Mouse (Mus musculus): Measurements from ENCODE around the gene Cpt1c. TPM values are rescaled to one million over a fixed set of nuclear protein-coding genes. Genes with fewer than 3 reads are reported as not detected.

Gene Cpt1c
- polyA plus RNA-seq, 1 experiment: 1.2 TPM

- TF ChIP-seq GATA1 (IDR thresholded peaks at IDR 0.05; ENCODE audit: low read length): no peak
Observed at GRCm38 (mm10) chr7:45005321-45005992, 30.8 kb upstream of the Cpt1c start.

- TF ChIP-seq GATA1 (IDR thresholded peaks at IDR 0.05; ENCODE audit: low read length): no peak
Observed at GRCm38 (mm10) chr7:45004546-45004945, 29.9 kb upstream of the Cpt1c start.

GRCm38 (mm10) chr7:45002440-45002839 is 27.8 kb upstream of the Cpt1c start:
- no peak for TF ChIP-seq GATA1 (IDR thresholded peaks at IDR 0.05; ENCODE audit: low read length)

- TF ChIP-seq GATA1 (IDR thresholded peaks at IDR 0.05; ENCODE audit: low read length): no peak
Observed at GRCm38 (mm10) chr7:45000539-45001114, 26.0 kb upstream of the Cpt1c start.

- no peak for TF ChIP-seq GATA1 (IDR thresholded peaks at IDR 0.05; ENCODE audit: low read length)
Observed at GRCm38 (mm10) chr7:44999753-45000152, 25.1 kb upstream of the Cpt1c start.

GRCm38 (mm10) chr7:44998501-44998955 is 23.9 kb upstream of the Cpt1c start, which contains the start of gene Bcl2l12:
TSS of gene Bcl2l12 (minus strand) at chr7:44998712.
- no peak for TF ChIP-seq GATA1 (IDR thresholded peaks at IDR 0.05; ENCODE audit: low read length)

- no peak for TF ChIP-seq GATA1 (IDR thresholded peaks at IDR 0.05; ENCODE audit: low read length)
Observed at GRCm38 (mm10) chr7:44997940-44998428, 23.3 kb upstream of the Cpt1c start.

GRCm38 (mm10) chr7:44997231-44997939 is 22.7 kb upstream of the Cpt1c start, which contains the start of gene Irf3:
TSS of gene Irf3 (plus strand) at chr7:44997648.
- no peak for TF ChIP-seq GATA1 (IDR thresholded peaks at IDR 0.05; ENCODE audit: low read length)

GRCm38 (mm10) chr7:44996672-44997071 is 22.0 kb upstream of the Cpt1c start:
- no peak for TF ChIP-seq GATA1 (IDR thresholded peaks at IDR 0.05; ENCODE audit: low read length)

GRCm38 (mm10) chr7:44986879-44987718 is 12.4 kb upstream of the Cpt1c start:
- no peak for TF ChIP-seq GATA1 (IDR thresholded peaks at IDR 0.05; ENCODE audit: low read length)

- no peak for TF ChIP-seq GATA1 (IDR thresholded peaks at IDR 0.05; ENCODE audit: low read length)
Observed at GRCm38 (mm10) chr7:44986192-44986878, 11.7 kb upstream of the Cpt1c start, which contains the start of gene Prmt1. TSS of gene Prmt1 (minus strand) at chr7:44986568.

- TF ChIP-seq GATA1 (IDR thresholded peaks at IDR 0.05; ENCODE audit: low read length): no peak
Observed at GRCm38 (mm10) chr7:44985595-44986191, 11.0 kb upstream of the Cpt1c start.

GRCm38 (mm10) chr7:44984833-44985164 is 10.1 kb upstream of the Cpt1c start:
- no peak for TF ChIP-seq GATA1 (IDR thresholded peaks at IDR 0.05; ENCODE audit: low read length)
